Comparison of ENCODE assay signal across 7 mouse cellular contexts in the genomic region with DNA sequence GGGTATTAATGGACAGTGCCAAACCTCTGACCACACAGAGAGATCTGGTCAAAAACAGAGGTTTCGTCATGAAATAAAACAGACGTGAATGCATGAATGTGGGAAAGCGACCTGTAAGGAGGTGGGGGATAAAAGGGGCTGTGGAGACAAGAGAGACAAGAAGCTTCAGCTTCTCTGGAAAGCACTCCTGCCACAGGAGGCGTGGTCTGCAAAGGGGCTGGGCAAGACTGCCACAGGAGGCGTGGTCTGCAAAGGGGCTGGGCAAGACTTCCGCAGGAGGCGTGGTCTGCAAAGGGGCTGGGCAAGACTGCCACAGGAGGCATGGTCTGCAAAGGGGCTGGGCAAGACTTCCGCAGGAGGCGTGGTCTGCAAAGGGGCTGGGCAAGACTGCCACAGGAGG.
DNase-seq lines count a peak whose midpoint lies in the region; ATAC-seq and TF ChIP-seq lines count a peak whose summit lies in the region.
"Not testable (repeated sequence)": the region's sequence is repeated elsewhere in the genome, so short reads cannot be mapped to it uniquely, and the experiment has no call there.

No protein-coding gene starts in this region.

- not testable (repeated sequence) for H3K27me3 ChIP-seq in heart, embryonic 13.5 days (replicated peaks); kidney, embryonic 16.5 days (ENCODE audit: insufficient read depth, low read length); liver, embryonic 13.5 days; stomach, postnatal 0 days (ENCODE audit: control insufficient read depth, insufficient read depth, low read length)

- not testable (repeated sequence) for TF ChIP-seq CTCF in stomach, postnatal 0 days (IDR thresholded peaks at IDR 0.05; ENCODE audit: low read depth)

- peak; percentile 13 for DNase-seq in R1 (ENCODE audit: low read depth, low spot score)
- DNase-seq in liver, embryonic 13.5 days, result peak; percentile 27
- DNase-seq in stomach, postnatal 0 days (ENCODE audit: low spot score), result not testable (repeated sequence)

- H3K36me3 ChIP-seq in heart, embryonic 13.5 days; kidney, embryonic 16.5 days (ENCODE audit: insufficient read depth, low read length); liver, embryonic 13.5 days; stomach, postnatal 0 days (ENCODE audit: control insufficient read depth, insufficient read depth, low read length): not testable (repeated sequence)

- H3K4me2 ChIP-seq in heart, embryonic 13.5 days, result peak overlapping the region; percentile 34
- H3K4me2 ChIP-seq in kidney, embryonic 16.5 days (replicated peaks; ENCODE audit: low read depth, low read length); liver, embryonic 13.5 days; stomach, postnatal 0 days (replicated peaks; ENCODE audit: low read depth): not testable (repeated sequence)

- not testable (repeated sequence) for ATAC-seq in heart, embryonic 13.5 days (ENCODE audit: extremely low read depth, insufficient number of reproducible peaks, low FRiP score, low TSS enrichment); liver, embryonic 13.5 days (ENCODE audit: low read depth)
- peak; percentile 20; the same call in 1 of the 2 replicates for ATAC-seq in kidney, embryonic 16.5 days (ENCODE audit: low FRiP score, low TSS enrichment)
- ATAC-seq in megakaryocyte, adult 5-6 weeks (ENCODE audit: poor library complexity, severe bottlenecking), result peak; percentile 20; the same call in 1 of the 2 replicates
- 0 out of 2 replicates have a peak, but pooled peaks have one; percentile 6 for ATAC-seq in stomach, postnatal 0 days (ENCODE audit: low FRiP score, low TSS enrichment)

- not testable (repeated sequence) for H3K9ac ChIP-seq in heart, embryonic 13.5 days; kidney, embryonic 16.5 days (replicated peaks; ENCODE audit: low read length); liver, embryonic 13.5 days; stomach, postnatal 0 days (ENCODE audit: low read length)

- H3K4me3 ChIP-seq in brown adipose tissue, adult 24 weeks (ENCODE audit: insufficient read depth, low read depth, low read length), result peak overlapping the region; percentile 20; the same call in 1 of the 2 replicates
- not testable (repeated sequence) for H3K4me3 ChIP-seq in heart, embryonic 13.5 days; kidney, embryonic 16.5 days (ENCODE audit: low read length); liver, embryonic 13.5 days (replicated peaks); stomach, postnatal 0 days (ENCODE audit: low read depth, low read length)

- not testable (repeated sequence) for H3K4me1 ChIP-seq in brown adipose tissue, adult 24 weeks (ENCODE audit: control insufficient read depth, insufficient read depth, insufficient read length, low read length); heart, embryonic 13.5 days; kidney, embryonic 16.5 days (ENCODE audit: insufficient read depth, low read length); liver, embryonic 13.5 days (replicated peaks); stomach, postnatal 0 days (replicated peaks; ENCODE audit: control insufficient read depth, insufficient read depth)

- not testable (repeated sequence) for H3K27ac ChIP-seq in brown adipose tissue, adult 24 weeks (replicated peaks; ENCODE audit: low read depth, low read length); kidney, embryonic 16.5 days (ENCODE audit: low read length); liver, embryonic 13.5 days; stomach, postnatal 0 days (replicated peaks)
- H3K27ac ChIP-seq in heart, embryonic 13.5 days (replicated peaks), result peak overlapping the region; percentile 69

- not testable (repeated sequence) for H3K9me3 ChIP-seq in heart, embryonic 13.5 days; kidney, embryonic 16.5 days (ENCODE audit: low read length); liver, embryonic 13.5 days (replicated peaks); stomach, postnatal 0 days (ENCODE audit: control insufficient read depth, low read length)

- TF ChIP-seq EP300 in stomach, postnatal 0 days (optimal IDR thresholded peaks at IDR 0.05), result not testable (repeated sequence)

- 22% methylated on average over 5 of the region's 9 CpGs for WGBS in heart, embryonic 13.5 days
- 36% methylated on average over 6 of the region's 9 CpGs for WGBS in kidney, embryonic 16.5 days
- 31% methylated on average over 7 of the region's 9 CpGs for WGBS in liver, embryonic 13.5 days (ENCODE audit: insufficient replicate concordance)
- 16% methylated on average over 6 of the region's 9 CpGs for WGBS in stomach, postnatal 0 days
